Mouse (Mus musculus) E14TG2a.4 (cell line): ENCODE measurements around the gene Nap1l1.

Experiments used
- CTCF ChIP-seq: conservative IDR thresholded peaks from 2 replicates; pipeline ENCODE4 v1.5.1; 2014; ENCODE audit warnings: low read length
- NANOG ChIP-seq: IDR thresholded peaks from 2 replicates; pipeline ENCODE4 v1.6.1; 2014; ENCODE audit warnings: borderline replicate concordance, low read length, mixed read lengths
- POU5F1 ChIP-seq: IDR thresholded peaks from 2 replicates; pipeline ENCODE4 v1.6.1; 2014; ENCODE audit warnings: low read length, borderline replicate concordance

- TF ChIP-seq CTCF, result no peak
- no peak for TF ChIP-seq POU5F1
- TF ChIP-seq NANOG, result no peak
These were observed 34.0 kb downstream of the Nap1l1 start for GRCm38 (mm10) chr10:111506926-111507459.
